Mouse (Mus musculus) common myeloid progenitor, adult 5-6 weeks (primary cell): ENCODE data around the gene Birc6. TPM values are rescaled to one million over a fixed set of nuclear protein-coding genes. Genes with fewer than 3 reads are reported as not detected.

Experiments
- ATAC-seq: replicated peaks from 2 replicates; pipeline ENCODE4 v1.8.0; 2016; ENCODE audit warnings: low read depth, mild to moderate bottlenecking, moderate TSS enrichment, inconsistent platforms; ENCODE audit not compliant: poor library complexity, severe bottlenecking
- total RNA-seq: library from RNA; stranded (forward); fragments of 200-1000, 187-1606 nt; gene quantifications from 2 replicates; pipeline ENCODE4 v1.2.3, GENCODE M21; 2017

Gene Birc6
- total RNA-seq, 1 experiment from 2014 or later = 163 TPM

- ATAC-seq = no peak
Observed at GRCm38 (mm10) chr17:74554118-74554517, 26.0 kb downstream of the Birc6 start.

- no peak for ATAC-seq
Observed at GRCm38 (mm10) chr17:74559891-74560290, 31.8 kb downstream of the Birc6 start.

GRCm38 (mm10) chr17:74564151-74564550 lies 36.1 kb downstream of the Birc6 start:
- no peak for ATAC-seq

- ATAC-seq = no peak
Observed at GRCm38 (mm10) chr17:74569219-74569618, 41.1 kb downstream of the Birc6 start.

GRCm38 (mm10) chr17:74570585-74570984 lies 42.5 kb downstream of the Birc6 start:
- ATAC-seq = no peak

- ATAC-seq = no peak
Observed at GRCm38 (mm10) chr17:74577173-74577572, 49.1 kb downstream of the Birc6 start.

- ATAC-seq = no peak
Observed at GRCm38 (mm10) chr17:74579586-74579985, 51.5 kb downstream of the Birc6 start.

- ATAC-seq = no peak
Observed at GRCm38 (mm10) chr17:74580738-74581137, 52.6 kb downstream of the Birc6 start.

GRCm38 (mm10) chr17:74586768-74587167 lies 58.7 kb downstream of the Birc6 start:
- ATAC-seq = no peak

GRCm38 (mm10) chr17:74598908-74599307 lies 70.8 kb downstream of the Birc6 start:
- ATAC-seq = no peak

GRCm38 (mm10) chr17:74599396-74599795 lies 71.3 kb downstream of the Birc6 start:
- no peak for ATAC-seq

- no peak for ATAC-seq
Observed at GRCm38 (mm10) chr17:74601201-74601600, 73.1 kb downstream of the Birc6 start.

- ATAC-seq = no peak
Observed at GRCm38 (mm10) chr17:74630798-74631197, 102.7 kb downstream of the Birc6 start.

- no peak for ATAC-seq
Observed at GRCm38 (mm10) chr17:74642445-74642844, 114.3 kb downstream of the Birc6 start.

- no peak for ATAC-seq
Observed at GRCm38 (mm10) chr17:74658362-74658761, 130.3 kb downstream of the Birc6 start.

GRCm38 (mm10) chr17:74668010-74668409 lies 139.9 kb downstream of the Birc6 start:
- ATAC-seq = no peak

- no peak for ATAC-seq
Observed at GRCm38 (mm10) chr17:74670031-74670430, 141.9 kb downstream of the Birc6 start.

- no peak for ATAC-seq
Observed at GRCm38 (mm10) chr17:74672446-74672845, 144.4 kb downstream of the Birc6 start.

- peak; percentile 60 for ATAC-seq
Observed at GRCm38 (mm10) chr17:74673251-74673650, 145.2 kb downstream of the Birc6 start.

- ATAC-seq = no peak
Observed at GRCm38 (mm10) chr17:74678061-74678460, 150.0 kb downstream of the Birc6 start.

- ATAC-seq = no peak
Observed at GRCm38 (mm10) chr17:74684927-74685326, 156.8 kb downstream of the Birc6 start.

GRCm38 (mm10) chr17:74688555-74688954 lies 160.5 kb downstream of the Birc6 start:
- no peak for ATAC-seq

- no peak for ATAC-seq
Observed at GRCm38 (mm10) chr17:74689406-74689805, 161.3 kb downstream of the Birc6 start.
